ENCODE assay signal across 16 mouse cellular contexts in genomic region chr9:61694206-61694605, GRCm38 (mm10).
"Had no signal": no experiment of that assay in that cellular context is flagged by ENCODE, and none has a peak within 500 bp of the region (broad histone marks: within the 10 kb centered on the region; RNA-seq: fewer than 3 reads in every experiment).

No protein-coding gene starts in this region.

- DNase-seq: gastrocnemius, postnatal 14 days; gastrocnemius, postnatal 36 days; heart, adult 18-20 months; heart, postnatal 14 days; heart, postnatal 36 days; kidney, adult 11 months; kidney, adult 2 months; kidney, adult 9 months; kidney, postnatal 14 days; kidney, postnatal 36 days; layer of hippocampus, adult 9-11 months; layer of hippocampus, postnatal 36 days; left cerebral cortex, postnatal 4 days had no signal

- ATAC-seq: hindbrain, postnatal 0 days; intestine, embryonic 16.5 days; liver, embryonic 12.5 days had no signal
